Mouse (Mus musculus) CH12.LX (cell line): ENCODE measurements around the gene Lrch4.

Experiments
- BHLHE40 ChIP-seq: IDR thresholded peaks from 2 replicates; pipeline ENCODE4 v1.6.1; 2011; ENCODE audit warnings: mild to moderate bottlenecking, low read depth, low read length, improper control_type of control experiment
- CTCF ChIP-seq, 2 experiments: IDR thresholded peaks in 1 of 2; conservative IDR thresholded peaks in 1 of 2; 2 replicates each; pipeline ENCODE4 v1.5.1; 2011 to 2012; ENCODE audit warnings: low read depth in 2 of 2, low read length in 2 of 2, improper control_type of control experiment in 1 of 2, inconsistent platforms in 1 of 2, mild to moderate bottlenecking in 1 of 2, moderate library complexity in 1 of 2
- E2F4 ChIP-seq: IDR thresholded peaks from 2 replicates; pipeline ENCODE4 v1.6.1; 2011; ENCODE audit warnings: low read depth, low read length, improper control_type of control experiment; ENCODE audit not compliant: insufficient replicate concordance
- EP300 ChIP-seq: IDR thresholded peaks from 2 replicates; pipeline ENCODE4 v1.6.1; 2011; ENCODE audit warnings: low read length, improper control_type of control experiment
- MAFK ChIP-seq: IDR thresholded peaks from 2 replicates; pipeline ENCODE4 v1.6.1; 2011; ENCODE audit warnings: low read length, improper control_type of control experiment; ENCODE audit not compliant: insufficient replicate concordance
- MAZ ChIP-seq: IDR thresholded peaks from 2 replicates; pipeline ENCODE4 v1.6.1; 2012; ENCODE audit warnings: low read depth, mild to moderate bottlenecking, inconsistent platforms, low read length, improper control_type of control experiment, moderate library complexity
- MEF2A ChIP-seq: IDR thresholded peaks from 2 replicates; pipeline ENCODE4 v1.6.1; 2014; ENCODE audit warnings: low read depth, mild to moderate bottlenecking, inconsistent platforms, low read length, improper control_type of control experiment, borderline replicate concordance
- POLR2A ChIP-seq: IDR thresholded peaks from 2 replicates; pipeline ENCODE4 v1.6.1; 2011; ENCODE audit warnings: low read depth, mild to moderate bottlenecking, improper control_type of control experiment, low read length
- SMC3 ChIP-seq: IDR thresholded peaks from 2 replicates; pipeline ENCODE4 v1.6.1; 2011; ENCODE audit warnings: low read depth, low read length, improper control_type of control experiment
- TCF12 ChIP-seq: IDR thresholded peaks from 2 replicates; pipeline ENCODE4 v1.6.1; 2014; ENCODE audit warnings: low read depth, mild to moderate bottlenecking, inconsistent platforms, low read length, improper control_type of control experiment
- USF1 ChIP-seq: IDR thresholded peaks from 2 replicates; pipeline ENCODE4 v1.6.1; 2014; ENCODE audit warnings: low read depth, mild to moderate bottlenecking, inconsistent platforms, low read length, improper control_type of control experiment
- ZMIZ1 ChIP-seq: IDR thresholded peaks from 2 replicates; pipeline ENCODE4 v1.6.1; 2012; ENCODE audit warnings: low read depth, mild to moderate bottlenecking, inconsistent platforms, low read length, improper control_type of control experiment

DNA sequence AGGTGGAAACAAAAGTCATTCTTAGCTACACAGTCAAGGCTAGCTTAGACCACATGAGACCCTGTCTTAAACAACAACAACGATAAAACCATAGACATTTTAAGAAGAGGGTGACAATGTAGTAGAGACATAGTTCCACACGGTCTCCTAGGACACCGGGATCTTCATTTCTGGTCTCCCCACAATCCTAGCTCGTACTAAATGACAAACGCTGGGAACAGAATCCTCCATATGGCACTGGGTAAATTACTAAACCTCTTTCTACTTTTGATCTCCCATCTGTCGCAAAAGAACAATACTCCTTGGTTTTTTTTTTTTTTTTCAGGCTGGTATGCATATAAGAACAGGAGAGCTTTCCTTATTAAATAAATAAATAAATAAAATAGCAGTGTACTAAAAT is 53.6 kb downstream of the Lrch4 start:
- TF ChIP-seq E2F4 = no peak
- TF ChIP-seq USF1 = no peak
- no peak for TF ChIP-seq CTCF (conservative IDR thresholded peaks at IDR 0.05 in 1 of 2, IDR thresholded peaks at IDR 0.05 in 1 of 2; ENCODE audit: low read depth in 2 of 2, low read length in 2 of 2)
- TF ChIP-seq EP300 = no peak
- TF ChIP-seq TCF12 = no peak
- no peak for TF ChIP-seq ZMIZ1
- TF ChIP-seq MAFK = no peak
- no peak for TF ChIP-seq POLR2A
- TF ChIP-seq SMC3 = no peak
- no peak for TF ChIP-seq MAZ
- TF ChIP-seq BHLHE40 = no peak
- no peak for TF ChIP-seq MEF2A
